Mouse (Mus musculus) common myeloid progenitor, adult 5-6 weeks (primary cell): Measurements from ENCODE around the gene Heatr6. TPM values are rescaled to one million over a fixed set of nuclear protein-coding genes. Genes with fewer than 3 reads are reported as not detected.

Source experiments
- ATAC-seq: replicated peaks from 2 replicates; pipeline ENCODE4 v1.8.0; 2016; ENCODE audit warnings: low read depth, mild to moderate bottlenecking, moderate TSS enrichment, inconsistent platforms; ENCODE audit not compliant: poor library complexity, severe bottlenecking
- total RNA-seq: library from RNA; stranded (forward); fragments of 200-1000, 187-1606 nt; gene quantifications from 2 replicates; pipeline ENCODE4 v1.2.3, GENCODE M21; 2017

Gene Heatr6
- 14.4 and 18.1 TPM in 2 replicates for total RNA-seq

DNA sequence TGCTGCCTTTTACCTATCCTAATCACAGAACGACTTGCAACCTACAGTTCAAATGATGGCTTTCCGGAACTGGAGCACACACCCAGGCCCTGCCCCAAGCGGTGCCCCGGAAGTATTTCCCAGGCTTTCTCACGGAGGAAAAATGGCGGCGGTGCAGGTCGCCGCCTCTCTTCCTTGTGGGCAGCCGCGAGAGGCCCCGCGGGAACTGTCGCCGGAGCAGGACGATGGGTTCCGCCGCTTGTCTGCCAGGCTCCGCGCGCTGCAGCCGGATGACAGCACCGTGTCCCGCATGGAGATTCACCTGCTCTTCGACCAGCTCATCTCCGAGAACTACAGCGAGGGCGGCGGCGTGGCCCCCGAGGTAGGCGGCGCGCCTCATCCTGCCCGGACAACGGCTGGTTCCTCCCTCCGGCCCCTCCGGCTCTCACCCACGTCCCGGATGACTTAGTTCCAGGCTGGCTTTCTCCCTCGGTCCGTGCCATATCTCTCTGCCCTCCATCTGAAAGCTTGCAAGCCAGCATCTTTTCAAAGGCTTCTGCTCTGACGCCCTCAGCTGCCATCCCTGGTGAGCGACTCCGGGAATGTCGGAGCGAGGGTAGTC is at the start of gene Heatr6:
Gene Heatr6, plus strand, starts transcription at position 116 of the 601 bp plus-strand sequence.
- peak; percentile 98 for ATAC-seq

DNA sequence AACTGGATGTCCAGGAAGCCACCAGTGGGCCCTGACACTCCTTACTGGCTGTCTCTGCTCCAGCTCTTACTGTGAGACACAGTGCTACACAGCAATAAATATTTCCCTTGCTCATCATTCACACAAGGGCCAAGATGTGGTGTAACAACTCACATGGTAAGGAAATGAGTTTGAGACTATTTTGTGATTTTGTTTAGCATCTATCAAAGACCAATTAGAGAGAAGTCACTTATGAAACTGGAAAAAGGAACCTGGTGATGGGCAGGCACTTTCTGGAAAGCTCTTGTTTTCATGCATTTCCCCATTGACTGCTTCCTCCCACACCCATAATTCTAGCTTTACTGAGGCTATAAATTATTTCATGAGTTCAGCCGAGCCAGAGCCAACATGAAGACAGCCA is 49.8 kb upstream of the Heatr6 start, which contains the start of gene Wfdc17:
Gene Wfdc17, plus strand, starts transcription at position 287 of the 400 bp plus-strand sequence.
- ATAC-seq = peak; percentile 60

- no peak for ATAC-seq
Measured at GRCm38 (mm10) chr11:83708715-83709114, 44.8 kb upstream of the Heatr6 start, which contains the start of gene Wfdc18. TSS of gene Wfdc18 (plus strand) at chr11:83709015.

DNA sequence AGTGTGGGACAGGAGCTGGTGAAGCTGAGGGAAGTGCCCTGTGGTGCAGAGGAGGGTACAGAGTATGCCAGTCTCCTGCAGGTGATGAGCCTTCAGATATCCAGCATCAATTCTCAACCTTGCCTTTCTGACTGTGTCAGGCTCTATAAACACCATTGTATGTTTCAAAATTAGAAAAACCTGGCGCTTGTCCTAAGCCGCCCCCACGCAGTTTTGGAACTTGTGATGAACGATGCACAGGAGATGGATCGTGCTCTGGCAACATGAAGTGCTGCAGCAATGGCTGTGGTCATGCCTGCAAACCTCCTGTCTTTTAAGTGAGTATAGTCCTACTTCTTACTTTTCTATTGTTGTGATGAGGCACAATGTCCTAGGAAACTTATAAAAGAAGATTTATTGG is 43.8 kb upstream of the Heatr6 start:
- no peak for ATAC-seq

DNA sequence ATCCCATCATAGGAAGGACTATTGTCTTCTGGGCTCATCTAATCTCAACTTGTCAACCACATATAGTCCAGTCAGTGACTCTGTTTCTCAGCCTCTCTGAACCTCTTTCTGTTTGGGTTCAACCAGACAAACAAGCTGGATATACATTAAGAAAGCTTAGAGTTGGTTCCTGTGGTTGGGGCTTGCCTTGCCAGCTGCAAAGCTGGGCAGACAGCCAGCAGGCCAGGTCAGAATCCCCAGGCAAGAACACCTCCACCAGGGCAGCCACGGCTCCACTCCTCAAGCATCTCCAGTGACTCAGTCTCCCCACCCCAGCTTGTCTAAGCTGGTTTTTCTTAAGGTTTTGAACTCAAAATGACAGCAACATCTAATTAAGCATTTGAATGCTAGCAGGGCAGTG is 40.8 kb upstream of the Heatr6 start:
- no peak for ATAC-seq

DNA sequence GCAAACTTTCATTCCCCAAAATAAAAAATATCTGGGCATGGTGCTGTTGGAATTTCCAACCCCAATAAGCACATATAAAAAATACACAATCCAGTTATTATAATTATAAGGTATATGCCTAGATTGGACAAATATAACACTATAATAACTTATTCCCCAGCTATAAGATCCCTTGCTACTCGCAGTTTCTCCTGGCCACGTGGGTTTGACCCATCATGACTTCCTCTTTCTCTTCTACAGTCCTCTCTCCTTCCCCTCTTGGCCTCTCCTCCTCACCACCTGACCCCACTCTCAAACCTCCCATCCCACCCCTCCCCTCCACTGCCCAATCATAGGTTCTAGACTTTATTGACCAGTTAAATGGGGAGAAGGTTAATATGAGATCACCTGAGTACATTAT is 39.6 kb upstream of the Heatr6 start:
- ATAC-seq = peak; percentile 39; the same call in 1 of the 2 replicates

GRCm38 (mm10) chr11:83717042-83717665 is 36.3 kb upstream of the Heatr6 start:
- no peak for ATAC-seq

DNA sequence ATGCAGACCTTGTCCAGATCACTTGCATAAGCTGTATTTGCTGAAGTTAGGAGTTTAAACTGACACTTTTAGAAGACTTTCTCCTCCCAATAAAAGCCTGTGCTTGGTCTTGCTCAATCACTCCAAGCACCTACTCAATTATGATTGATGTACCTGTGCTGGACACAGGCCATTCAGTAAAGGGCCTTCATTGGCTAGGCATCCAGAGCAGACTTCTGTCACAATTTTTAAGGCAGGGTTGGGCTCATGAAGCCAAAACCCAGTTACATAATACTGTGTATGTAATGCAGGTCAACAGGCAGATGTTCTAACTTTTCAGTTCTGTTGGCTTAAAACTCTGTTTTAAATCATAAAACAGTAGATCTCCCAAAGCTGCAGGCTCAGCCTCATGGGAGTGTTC is 32.7 kb upstream of the Heatr6 start:
- no peak for ATAC-seq

- ATAC-seq = peak; percentile 68
Measured at GRCm38 (mm10) chr11:83728757-83729432, 24.6 kb upstream of the Heatr6 start.

DNA sequence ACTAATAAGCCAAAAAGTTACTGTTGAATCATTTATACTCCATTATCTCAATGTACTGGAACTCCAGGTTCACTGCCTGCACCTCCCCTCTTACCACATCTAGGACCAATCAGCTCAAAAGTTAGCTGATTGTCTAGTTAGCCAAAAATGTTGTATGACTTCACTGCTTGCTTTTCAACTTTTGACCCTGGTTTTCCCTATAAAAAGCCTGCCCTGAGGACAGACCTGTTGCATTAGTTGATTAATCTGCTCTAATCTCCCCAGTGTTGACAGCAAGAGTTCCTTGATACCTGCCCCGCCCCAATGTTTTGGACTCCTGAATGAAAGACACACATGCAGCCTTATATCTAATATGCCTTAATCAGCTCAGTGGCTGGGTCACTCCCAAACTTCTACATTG is 22.4 kb upstream of the Heatr6 start:
- ATAC-seq = no peak

DNA sequence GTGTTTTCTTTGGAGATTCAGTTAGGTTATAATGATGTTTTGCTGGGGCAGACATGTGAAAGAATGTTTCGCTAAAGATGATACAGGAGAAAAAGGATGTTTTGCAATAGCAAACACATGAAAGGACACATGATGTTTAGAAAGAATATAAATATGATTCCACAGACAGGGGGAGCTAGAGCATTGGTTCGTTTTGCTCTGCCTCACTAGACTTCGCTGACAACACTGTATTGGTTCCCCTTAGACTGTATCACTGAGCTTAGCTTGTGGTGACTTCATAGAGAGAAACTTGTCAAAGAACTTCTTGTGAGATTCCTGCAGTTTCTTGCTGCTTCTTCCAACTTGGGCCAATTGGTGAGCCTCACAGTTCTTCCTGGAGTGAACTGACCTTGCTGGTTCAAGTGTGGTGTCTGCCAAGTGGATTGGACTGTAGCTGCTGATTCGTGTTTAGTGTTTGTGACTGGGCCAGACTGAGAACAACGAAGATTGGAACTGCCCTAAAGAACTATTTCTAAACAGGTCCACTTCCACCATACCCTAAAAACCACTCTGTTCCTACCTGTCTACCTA is 20.3 kb upstream of the Heatr6 start:
- ATAC-seq = no peak

GRCm38 (mm10) chr11:83734215-83734614 is 19.3 kb upstream of the Heatr6 start:
- no peak for ATAC-seq

DNA sequence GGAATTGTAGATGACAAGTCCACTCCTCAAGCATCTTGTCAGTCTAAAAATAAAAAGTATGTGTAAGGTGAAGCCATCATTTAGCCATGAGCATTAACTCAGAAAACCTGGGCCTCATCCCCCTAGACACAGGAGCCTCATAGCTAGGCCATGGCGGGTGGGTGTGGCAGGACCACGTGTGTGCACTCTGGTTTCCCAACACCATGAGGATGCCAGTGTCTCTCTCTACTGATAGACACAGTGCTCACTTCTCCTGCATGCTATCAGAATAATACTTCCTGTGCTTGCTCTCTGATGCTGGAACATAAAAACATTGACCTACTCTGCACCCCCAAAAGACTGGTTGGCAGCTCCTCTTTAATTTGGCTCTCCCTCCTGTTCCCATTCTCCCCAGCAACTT is 17.6 kb upstream of the Heatr6 start:
- ATAC-seq = 0 out of 2 replicates have a peak, but pooled peaks have one; percentile 24

DNA sequence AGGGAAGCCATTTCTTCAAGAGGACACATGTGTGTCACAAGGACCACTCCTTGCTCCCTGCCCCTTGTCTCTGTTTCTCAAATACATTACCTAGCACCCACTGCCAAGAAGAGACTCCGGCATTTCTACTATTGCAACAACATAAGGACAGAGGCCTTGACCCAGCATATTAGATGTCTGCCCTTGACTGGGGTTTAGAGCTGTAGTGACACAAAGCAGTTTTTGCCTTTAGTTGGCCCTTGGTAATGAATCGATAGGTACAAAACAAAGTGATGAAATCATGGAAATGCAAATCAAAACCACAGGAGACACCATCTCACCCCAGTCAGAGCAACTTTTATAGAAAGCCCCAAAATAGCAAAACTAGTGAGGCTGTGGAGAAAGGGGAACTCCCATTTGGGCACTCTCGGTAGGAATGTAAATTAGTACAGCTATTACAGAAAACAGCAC is 16.4 kb upstream of the Heatr6 start:
- ATAC-seq = peak; percentile 58

DNA sequence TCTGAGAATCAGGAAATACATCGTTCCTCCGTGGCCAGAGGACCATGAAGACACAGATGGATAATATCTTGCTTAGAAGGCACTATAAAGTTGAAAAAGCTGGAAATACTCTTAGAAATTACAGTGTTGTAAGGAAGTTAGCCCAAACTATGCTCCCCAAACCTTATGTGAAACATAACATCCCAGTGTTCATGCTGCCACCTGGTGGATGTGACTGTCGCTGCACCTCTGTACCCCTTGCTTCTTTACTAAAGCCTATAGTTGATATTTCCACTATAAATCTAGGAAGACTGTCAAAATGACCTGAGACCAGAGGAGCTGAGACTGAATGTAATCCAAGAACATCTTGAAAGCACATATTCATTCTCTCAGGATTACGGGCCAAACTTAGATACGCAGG is 14.3 kb upstream of the Heatr6 start:
- peak; percentile 70 for ATAC-seq

GRCm38 (mm10) chr11:83740443-83740991 is 13.0 kb upstream of the Heatr6 start:
- ATAC-seq = no peak

DNA sequence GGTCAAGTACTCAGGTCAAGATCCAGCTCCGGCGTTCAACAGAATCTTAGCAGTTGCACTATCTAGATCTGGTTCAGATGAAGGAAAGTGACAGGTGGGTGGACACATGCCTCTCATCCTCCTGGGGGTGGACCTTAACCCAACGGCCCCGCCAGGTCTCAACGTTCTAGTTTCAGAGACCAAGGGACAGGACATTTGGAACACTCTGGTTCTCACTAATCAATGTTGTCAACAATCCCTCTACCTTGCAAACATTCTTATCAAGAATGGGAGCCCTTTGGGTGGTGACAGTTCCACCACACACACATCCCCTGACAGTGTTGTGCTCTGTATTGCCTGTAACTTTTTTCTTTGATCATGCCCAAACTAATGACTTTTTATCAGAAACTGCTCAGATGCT is 11.7 kb upstream of the Heatr6 start:
- no peak for ATAC-seq

DNA sequence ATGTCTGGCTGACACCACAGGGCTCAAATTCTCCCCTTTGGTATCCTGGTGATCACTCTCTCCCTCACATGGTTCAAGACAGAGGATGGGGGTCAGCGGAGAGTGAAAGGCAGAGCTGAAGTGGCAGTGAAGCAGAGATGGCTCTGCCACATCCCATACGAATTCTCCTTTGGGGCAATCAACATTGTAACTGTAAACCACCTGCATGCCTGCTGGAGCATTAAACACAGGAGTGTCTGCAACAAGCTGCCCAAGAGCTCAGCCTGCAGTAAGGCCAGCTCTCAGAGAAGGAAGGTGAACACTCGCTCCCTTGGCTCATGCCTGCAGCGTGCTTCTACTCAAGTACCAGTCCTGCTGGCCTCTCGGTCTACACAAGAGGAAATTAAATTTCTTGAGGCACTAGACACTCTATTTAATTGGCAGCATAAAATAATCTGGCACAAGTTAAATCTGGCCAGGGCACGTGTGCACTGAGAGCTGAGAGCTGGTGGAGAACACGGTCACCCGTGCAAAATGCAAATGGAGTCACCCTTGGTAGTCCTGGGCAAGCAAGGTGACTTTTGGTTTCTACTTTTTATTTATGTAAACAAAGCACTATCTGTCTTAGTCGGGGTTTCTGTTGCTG is 10.7 kb upstream of the Heatr6 start:
- ATAC-seq = no peak

- ATAC-seq = no peak
Measured at GRCm38 (mm10) chr11:83743525-83743924, 10.0 kb upstream of the Heatr6 start.

- no peak for ATAC-seq
Measured at GRCm38 (mm10) chr11:83746152-83746551, 7.3 kb upstream of the Heatr6 start.
